In genomic region chr10:68795466-68795865, GRCm38 (mm10) we compare ENCODE assay signal across 8 mouse cellular contexts.
DNase-seq lines count a peak whose midpoint lies in the region; ATAC-seq and TF ChIP-seq lines count a peak whose summit lies in the region.

No protein-coding gene starts in this region.

- H3K4me2 ChIP-seq in stomach, postnatal 0 days (replicated peaks; ENCODE audit: low read depth), result peak overlapping the region; percentile 14; the same call in 1 of the 2 replicates

- H3K9ac ChIP-seq in stomach, postnatal 0 days (ENCODE audit: low read length), result no peak overlapping the region

- no peak for TF ChIP-seq CTCF in stomach, postnatal 0 days (IDR thresholded peaks at IDR 0.05; ENCODE audit: low read depth)

- 12% methylated on average over 3 of the region's 3 CpGs for WGBS in heart, embryonic 10.5 days
- WGBS in stomach, postnatal 0 days, result 35% methylated on average over 3 of the region's 3 CpGs

- DNase-seq in ovary, postnatal 36 days (ENCODE audit: low spot score), result peak; percentile 7
- no peak for DNase-seq in ovary, adult 18-20 months (ENCODE audit: low spot score)
- peak; percentile 68 for DNase-seq in adrenal gland, postnatal 14 days
- DNase-seq in heart, embryonic 10.5 days (ENCODE audit: low spot score), result peak; percentile 79
- peak; percentile 83 for DNase-seq in kidney, postnatal 14 days
- no peak for DNase-seq in stomach, postnatal 0 days (ENCODE audit: low spot score)
- DNase-seq in left cerebral cortex, adult 11 months (ENCODE audit: low spot score), result no peak
- no peak for DNase-seq in cerebellum, adult 11 months

- H3K9me3 ChIP-seq in heart, embryonic 10.5 days, result no peaks in the 10 kb centered on the region
- no peaks in the 10 kb centered on the region for H3K9me3 ChIP-seq in stomach, postnatal 0 days (ENCODE audit: control insufficient read depth, low read length)

- H3K27me3 ChIP-seq in heart, embryonic 10.5 days (ENCODE audit: insufficient read depth, poor library complexity, severe bottlenecking), result no peaks in the 10 kb centered on the region
- no peaks in the 10 kb centered on the region for H3K27me3 ChIP-seq in stomach, postnatal 0 days (ENCODE audit: control insufficient read depth, insufficient read depth, low read length)

- peak; percentile 29; the same call in 1 of the 2 replicates for ATAC-seq in stomach, postnatal 0 days (ENCODE audit: low FRiP score, low TSS enrichment)

- no peaks in the 10 kb centered on the region for H3K36me3 ChIP-seq in heart, embryonic 10.5 days
- no peaks in the 10 kb centered on the region for H3K36me3 ChIP-seq in stomach, postnatal 0 days (ENCODE audit: control insufficient read depth, insufficient read depth, low read length)

- H3K27ac ChIP-seq in heart, embryonic 10.5 days, result peak overlapping the region; percentile 47; the same call in 1 of the 2 replicates
- H3K27ac ChIP-seq in stomach, postnatal 0 days (replicated peaks), result no peak overlapping the region

- TF ChIP-seq EP300 in stomach, postnatal 0 days (optimal IDR thresholded peaks at IDR 0.05), result no peak

- H3K4me3 ChIP-seq in heart, embryonic 10.5 days, result no peak overlapping the region
- H3K4me3 ChIP-seq in stomach, postnatal 0 days (ENCODE audit: low read depth, low read length), result no peak overlapping the region

- peaks cover 4% of the 10 kb centered on the region; the same call in 1 of the 2 replicates for H3K4me1 ChIP-seq in heart, embryonic 10.5 days
- H3K4me1 ChIP-seq in stomach, postnatal 0 days (replicated peaks; ENCODE audit: control insufficient read depth, insufficient read depth), result no peaks in the 10 kb centered on the region

Comparison
In these comparisons a context has a peak if more than half of its experiments do, and no peak if none do; other contexts are left out.
1. DNase-seq: peak in ovary, postnatal 36 days (single experiment), adrenal gland, postnatal 14 days (single experiment), heart, embryonic 10.5 days (single experiment) and kidney, postnatal 14 days (single experiment); none in ovary, adult 18-20 months (single experiment), stomach, postnatal 0 days (single experiment), left cerebral cortex, adult 11 months (single experiment) and cerebellum, adult 11 months (single experiment).